Mouse (Mus musculus): ENCODE results near the gene Tecr.

- peak; percentile 59; the same call in 1 of the 2 replicates for TF ChIP-seq POLR2A (IDR thresholded peaks at IDR 0.05; ENCODE audit: low read depth, low read length)
- no peak for TF ChIP-seq CTCF (IDR thresholded peaks at IDR 0.05; ENCODE audit: extremely low read depth, insufficient read length, insufficient replicate concordance, low read depth, low read length)
Measured at GRCm38 (mm10) chr8:83652030-83652743, 44.4 kb upstream of the Tecr start, which contains the start of gene Gipc1.

All from small intestine, adult 2 months (tissue).